Mouse (Mus musculus): ENCODE measurements at regions not wholly inside any gene's neighbourhood (a gene's known extent, or its start where the extent isn't known, plus 50 kb on each side); places are given as distances from the start of the nearest gene placed in this dataset.
A peak's percentile ranks its signal among the peaks of the same experiment; 100 is the strongest.

DNA sequence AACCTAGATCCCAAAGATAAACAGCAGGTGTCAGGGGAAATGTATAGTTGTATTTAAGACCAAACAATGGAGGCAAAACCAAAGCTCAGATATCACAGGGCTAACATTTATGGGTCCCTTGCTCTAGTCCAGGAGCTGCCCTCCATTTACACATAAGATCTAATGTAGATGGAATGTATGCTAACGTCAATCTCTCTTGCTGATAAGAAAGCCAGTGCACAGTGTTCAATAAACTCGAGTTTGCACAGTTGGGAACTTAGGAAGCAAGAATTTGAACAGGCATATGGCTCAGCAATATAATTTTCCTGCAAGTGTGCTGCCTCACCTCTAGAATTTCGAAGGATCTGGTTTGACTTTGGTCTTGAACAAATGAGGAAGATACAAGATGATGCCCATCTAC lies 620.9 kb upstream of the Tenm4 start:
- ATAC-seq (ENCODE audit: low read depth) (no peak), DNase-seq (ENCODE audit: low spot score) (no peak)
- Histone ChIP-seq H3K27ac (replicated peaks; ENCODE audit: low read depth, low read length) (no peak overlapping the region), H3K4me3 (ENCODE audit: low read depth, low read length) (no peak overlapping the region), H3K4me1 (ENCODE audit: control insufficient read depth, insufficient read depth, low read length) (no peaks in the 10 kb centered on the region), H3K9ac (ENCODE audit: low read depth, low read length) (no peak overlapping the region), H3K4me2 (ENCODE audit: low read depth, low read length) (no peak overlapping the region), H3K9me3 (ENCODE audit: control insufficient read depth, low read length) (no peaks in the 10 kb centered on the region), H3K36me3 (ENCODE audit: control insufficient read depth, insufficient read depth, low read length) (no peaks in the 10 kb centered on the region), H3K27me3 (replicated peaks; ENCODE audit: control insufficient read depth, insufficient read depth, low read length) (no peaks in the 10 kb centered on the region)
- WGBS = 67% methylated on average over 3 of the region's 3 CpGs

DNA sequence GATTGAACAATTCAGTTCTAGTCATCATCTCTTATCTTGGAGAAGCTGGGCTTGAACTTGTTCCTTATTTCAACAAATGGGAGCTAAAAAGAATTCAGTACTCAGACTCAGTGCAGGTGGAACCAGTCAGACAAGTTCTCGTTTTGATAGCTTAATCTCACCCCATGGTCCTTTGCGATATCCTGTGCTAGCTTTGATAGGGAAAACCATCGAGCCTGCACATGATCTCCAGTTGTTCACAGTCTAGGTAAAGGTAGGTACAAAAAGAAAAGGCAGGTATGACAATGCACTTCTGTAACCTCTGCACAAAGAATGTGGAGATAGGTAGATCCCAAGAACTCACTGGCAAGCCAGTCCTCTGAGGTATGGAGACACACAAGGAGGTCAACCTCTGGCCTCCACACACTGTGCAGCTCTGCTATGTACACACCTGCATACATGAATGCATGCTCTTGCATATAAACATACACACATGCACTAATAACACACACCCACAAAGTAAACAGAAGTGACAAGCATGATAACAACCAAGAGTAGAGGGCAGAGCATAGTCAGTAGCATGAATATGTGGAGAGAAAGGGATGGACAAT lies 619.2 kb upstream of the Tenm4 start:
- Histone ChIP-seq H3K27ac (replicated peaks; ENCODE audit: low read depth, low read length) (no peak overlapping the region), H3K4me2 (ENCODE audit: low read depth, low read length) (no peak overlapping the region), H3K4me3 (ENCODE audit: low read depth, low read length) (no peak overlapping the region), H3K9ac (ENCODE audit: low read depth, low read length) (no peak overlapping the region), H3K9me3 (ENCODE audit: control insufficient read depth, low read length) (no peaks in the 10 kb centered on the region), H3K27me3 (replicated peaks; ENCODE audit: control insufficient read depth, insufficient read depth, low read length) (no peaks in the 10 kb centered on the region), H3K36me3 (ENCODE audit: control insufficient read depth, insufficient read depth, low read length) (no peaks in the 10 kb centered on the region), H3K4me1 (ENCODE audit: control insufficient read depth, insufficient read depth, low read length) (no peaks in the 10 kb centered on the region)
- 74% methylated on average over 3 of the region's 3 CpGs for WGBS
- ATAC-seq (ENCODE audit: low read depth) (no peak), DNase-seq (ENCODE audit: low spot score) (no peak)

DNA sequence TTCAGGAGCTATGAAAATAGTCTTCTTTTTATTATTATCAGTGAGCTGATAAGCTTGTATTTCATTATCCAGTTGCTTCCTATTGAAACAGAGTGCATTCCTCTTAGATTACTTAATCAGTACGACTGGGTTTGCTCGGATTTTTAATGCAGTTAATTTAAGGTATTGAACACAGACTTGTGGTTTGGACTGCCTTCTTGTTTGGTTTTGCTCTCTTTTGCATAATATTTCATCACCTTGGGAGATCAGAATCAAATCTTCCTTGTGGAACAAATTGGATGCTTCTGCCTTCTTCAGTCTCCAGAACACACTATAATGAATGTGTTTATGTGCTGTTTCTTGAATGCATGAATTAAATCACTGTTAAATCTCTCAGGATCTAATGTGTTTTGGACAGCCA lies 612.5 kb upstream of the Tenm4 start:
- Histone ChIP-seq H3K4me3 (ENCODE audit: low read depth, low read length) (no peak overlapping the region), H3K4me2 (ENCODE audit: low read depth, low read length) (no peak overlapping the region), H3K9me3 (ENCODE audit: control insufficient read depth, low read length) (no peaks in the 10 kb centered on the region), H3K36me3 (ENCODE audit: control insufficient read depth, insufficient read depth, low read length) (no peaks in the 10 kb centered on the region), H3K9ac (ENCODE audit: low read depth, low read length) (no peak overlapping the region), H3K27ac (replicated peaks; ENCODE audit: low read depth, low read length) (no peak overlapping the region), H3K4me1 (ENCODE audit: control insufficient read depth, insufficient read depth, low read length) (peaks cover 5% of the 10 kb centered on the region; the same call in 1 of the 2 replicates), H3K27me3 (replicated peaks; ENCODE audit: control insufficient read depth, insufficient read depth, low read length) (no peaks in the 10 kb centered on the region)
- 55% methylated on average over 2 of the region's 2 CpGs for WGBS
- DNase-seq (ENCODE audit: low spot score) (no peak), ATAC-seq (ENCODE audit: low read depth) (no peak)

DNA sequence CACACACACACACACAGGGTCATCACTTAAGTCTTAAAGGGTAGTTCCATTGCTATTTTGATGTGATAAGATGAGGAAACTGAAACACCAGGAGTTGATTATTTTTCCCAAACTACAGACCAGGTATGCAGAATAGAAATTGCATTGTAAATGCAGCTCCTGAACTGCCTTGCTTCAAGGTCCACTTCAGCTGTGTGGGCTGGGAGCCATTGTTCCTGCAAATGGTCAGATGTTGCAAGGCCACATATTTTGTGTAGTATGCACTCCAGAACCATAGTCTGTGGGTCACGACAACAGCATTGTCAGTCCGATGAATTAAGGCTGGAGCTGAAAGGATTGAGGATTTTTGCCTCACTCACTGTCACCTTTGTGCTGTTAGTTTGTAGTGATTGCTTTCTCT lies 592.4 kb upstream of the Tenm4 start:
- Histone ChIP-seq H3K9me3 (ENCODE audit: control insufficient read depth, low read length) (no peaks in the 10 kb centered on the region), H3K9ac (ENCODE audit: low read depth, low read length) (no peak overlapping the region), H3K4me2 (ENCODE audit: low read depth, low read length) (no peak overlapping the region), H3K4me3 (ENCODE audit: low read depth, low read length) (no peak overlapping the region), H3K36me3 (ENCODE audit: control insufficient read depth, insufficient read depth, low read length) (no peaks in the 10 kb centered on the region), H3K27me3 (replicated peaks; ENCODE audit: control insufficient read depth, insufficient read depth, low read length) (no peaks in the 10 kb centered on the region), H3K4me1 (ENCODE audit: control insufficient read depth, insufficient read depth, low read length) (no peaks in the 10 kb centered on the region), H3K27ac (replicated peaks; ENCODE audit: low read depth, low read length) (no peak overlapping the region)
- DNase-seq (ENCODE audit: low spot score) (no peak), ATAC-seq (ENCODE audit: low read depth) (no peak)
- WGBS = 89% methylated on average over 2 of the region's 2 CpGs

- H3K9me3 ChIP-seq (ENCODE audit: control insufficient read depth, low read length) = no peaks in the 10 kb centered on the region
- no peak for DNase-seq (ENCODE audit: low spot score)
- no peaks in the 10 kb centered on the region for H3K27me3 ChIP-seq (replicated peaks; ENCODE audit: control insufficient read depth, insufficient read depth, low read length)
- ATAC-seq (ENCODE audit: low read depth) = no peak
- H3K4me2 ChIP-seq (ENCODE audit: low read depth, low read length) = no peak overlapping the region
- H3K36me3 ChIP-seq (ENCODE audit: control insufficient read depth, insufficient read depth, low read length) = no peaks in the 10 kb centered on the region
- no peak overlapping the region for H3K4me3 ChIP-seq (ENCODE audit: low read depth, low read length)
- H3K9ac ChIP-seq (ENCODE audit: low read depth, low read length) = no peak overlapping the region
- H3K27ac ChIP-seq (replicated peaks; ENCODE audit: low read depth, low read length) = no peak overlapping the region
- H3K4me1 ChIP-seq (ENCODE audit: control insufficient read depth, insufficient read depth, low read length) = no peaks in the 10 kb centered on the region
- WGBS = 60% methylated on average over 7 of the region's 7 CpGs
Measured at GRCm38 (mm10) chr7:95581325-95581724, 589.7 kb upstream of the Tenm4 start.

- no peak for DNase-seq (ENCODE audit: low spot score)
- Histone ChIP-seq H3K4me2 (ENCODE audit: low read depth, low read length) (no peak overlapping the region), H3K27me3 (replicated peaks; ENCODE audit: control insufficient read depth, insufficient read depth, low read length) (no peaks in the 10 kb centered on the region), H3K36me3 (ENCODE audit: control insufficient read depth, insufficient read depth, low read length) (no peaks in the 10 kb centered on the region), H3K4me3 (ENCODE audit: low read depth, low read length) (no peak overlapping the region), H3K9ac (ENCODE audit: low read depth, low read length) (no peak overlapping the region), H3K4me1 (ENCODE audit: control insufficient read depth, insufficient read depth, low read length) (no peaks in the 10 kb centered on the region), H3K9me3 (ENCODE audit: control insufficient read depth, low read length) (no peaks in the 10 kb centered on the region), H3K27ac (replicated peaks; ENCODE audit: low read depth, low read length) (no peak overlapping the region)
- WGBS = 77% methylated on average over 2 of the region's 2 CpGs
- no peak for ATAC-seq (ENCODE audit: low read depth)
Measured at GRCm38 (mm10) chr7:95598339-95598738, 572.7 kb upstream of the Tenm4 start.

GRCm38 (mm10) chr7:95613736-95614135 lies 557.3 kb upstream of the Tenm4 start:
- DNase-seq (ENCODE audit: low spot score) = peak; percentile 31
- 77% methylated on average over 2 of the region's 2 CpGs for WGBS
- H3K36me3 ChIP-seq (ENCODE audit: control insufficient read depth, insufficient read depth, low read length) = no peaks in the 10 kb centered on the region
- no peak overlapping the region for H3K27ac ChIP-seq (replicated peaks; ENCODE audit: low read depth, low read length)
- no peaks in the 10 kb centered on the region for H3K9me3 ChIP-seq (ENCODE audit: control insufficient read depth, low read length)
- no peaks in the 10 kb centered on the region for H3K4me1 ChIP-seq (ENCODE audit: control insufficient read depth, insufficient read depth, low read length)
- no peaks in the 10 kb centered on the region for H3K27me3 ChIP-seq (replicated peaks; ENCODE audit: control insufficient read depth, insufficient read depth, low read length)
- ATAC-seq (ENCODE audit: low read depth) = no peak
- H3K9ac ChIP-seq (ENCODE audit: low read depth, low read length) = no peak overlapping the region
- H3K4me3 ChIP-seq (ENCODE audit: low read depth, low read length) = no peak overlapping the region
- H3K4me2 ChIP-seq (ENCODE audit: low read depth, low read length) = no peak overlapping the region

DNA sequence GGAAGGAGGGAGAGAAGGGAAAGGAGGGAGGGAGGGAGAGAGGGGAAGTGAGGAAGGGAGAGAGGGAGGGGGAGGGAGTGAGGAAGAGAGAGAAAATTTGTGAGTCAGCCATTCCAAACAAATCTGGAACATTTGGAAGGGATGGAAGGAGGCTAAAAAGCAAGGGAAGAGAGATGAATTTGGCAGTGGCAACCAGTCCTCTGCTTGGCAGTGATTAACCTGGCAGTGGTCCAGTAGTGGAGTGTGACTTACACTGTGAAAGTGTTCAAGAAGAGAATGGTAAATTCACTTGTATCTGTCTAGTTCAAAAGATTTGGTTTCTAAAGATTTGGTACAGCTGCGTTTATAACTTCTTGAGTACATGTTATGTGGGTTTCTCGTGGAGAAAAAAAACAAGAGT lies 553.7 kb upstream of the Tenm4 start:
- Histone ChIP-seq H3K36me3 (ENCODE audit: control insufficient read depth, insufficient read depth, low read length) (no peaks in the 10 kb centered on the region), H3K9me3 (ENCODE audit: control insufficient read depth, low read length) (no peaks in the 10 kb centered on the region), H3K4me1 (ENCODE audit: control insufficient read depth, insufficient read depth, low read length) (no peaks in the 10 kb centered on the region), H3K9ac (ENCODE audit: low read depth, low read length) (no peak overlapping the region), H3K27me3 (replicated peaks; ENCODE audit: control insufficient read depth, insufficient read depth, low read length) (no peaks in the 10 kb centered on the region), H3K27ac (replicated peaks; ENCODE audit: low read depth, low read length) (no peak overlapping the region), H3K4me3 (ENCODE audit: low read depth, low read length) (no peak overlapping the region), H3K4me2 (ENCODE audit: low read depth, low read length) (no peak overlapping the region)
- 0 out of 2 replicates have a peak, but pooled peaks have one; percentile 60 for ATAC-seq (ENCODE audit: low read depth)
- 45% methylated on average over 2 of the region's 2 CpGs for WGBS
- peak; percentile 81 for DNase-seq (ENCODE audit: low spot score)

GRCm38 (mm10) chr7:95618170-95618569 lies 552.9 kb upstream of the Tenm4 start:
- Histone ChIP-seq H3K4me1 (ENCODE audit: control insufficient read depth, insufficient read depth, low read length) (no peaks in the 10 kb centered on the region), H3K36me3 (ENCODE audit: control insufficient read depth, insufficient read depth, low read length) (no peaks in the 10 kb centered on the region), H3K27ac (replicated peaks; ENCODE audit: low read depth, low read length) (no peak overlapping the region), H3K27me3 (replicated peaks; ENCODE audit: control insufficient read depth, insufficient read depth, low read length) (no peaks in the 10 kb centered on the region), H3K4me3 (ENCODE audit: low read depth, low read length) (no peak overlapping the region), H3K9ac (ENCODE audit: low read depth, low read length) (no peak overlapping the region), H3K4me2 (ENCODE audit: low read depth, low read length) (no peak overlapping the region), H3K9me3 (ENCODE audit: control insufficient read depth, low read length) (no peaks in the 10 kb centered on the region)
- ATAC-seq (ENCODE audit: low read depth) (no peak), DNase-seq (ENCODE audit: low spot score) (no peak)
